Mouse (Mus musculus) activated CD4-positive, CD25-positive, alpha-beta regulatory T cell, adult 4 months (primary cell): ENCODE results near the gene Myo15b. TPM values are rescaled to one million over a fixed set of nuclear protein-coding genes. Genes with fewer than 3 reads are reported as not detected.

Experiments
- ATAC-seq: one replicate; pipeline ENCODE4 v1.8.0; 2017
- polyA plus RNA-seq, 2 experiments: library from polyadenylated mRNA; unstranded; fragments of 100-300 nt; shearing (Covaris generic); gene quantifications; one replicate each; pipeline ENCODE4 v1.2.1; 2017

Gene Myo15b
- polyA plus RNA-seq, 2 experiments from 2014 or later: not detected

GRCm38 (mm10) chr11:115875935-115876334 is 17.7 kb downstream of the Myo15b start:
- no peak for ATAC-seq

- ATAC-seq: no peak
These were observed 18.2 kb downstream of the Myo15b start for GRCm38 (mm10) chr11:115876438-115876837.

GRCm38 (mm10) chr11:115877174-115877755 is 19.1 kb downstream of the Myo15b start:
- ATAC-seq: no peak

GRCm38 (mm10) chr11:115878071-115878470 is 19.9 kb downstream of the Myo15b start:
- no peak for ATAC-seq

- no peak for ATAC-seq
These were observed 22.8 kb downstream of the Myo15b start for GRCm38 (mm10) chr11:115881002-115881401.

GRCm38 (mm10) chr11:115883251-115883650 is 25.0 kb downstream of the Myo15b start:
- ATAC-seq: no peak

- ATAC-seq: no peak
These were observed 26.2 kb downstream of the Myo15b start for GRCm38 (mm10) chr11:115884361-115884760.

- ATAC-seq: no peak
These were observed 27.1 kb downstream of the Myo15b start for GRCm38 (mm10) chr11:115885281-115885680.

GRCm38 (mm10) chr11:115886446-115886845 is 28.2 kb downstream of the Myo15b start:
- no peak for ATAC-seq

GRCm38 (mm10) chr11:115888020-115888419 is 29.8 kb downstream of the Myo15b start:
- no peak for ATAC-seq

GRCm38 (mm10) chr11:115889159-115889558 is 31.0 kb downstream of the Myo15b start:
- ATAC-seq: no peak

GRCm38 (mm10) chr11:115892213-115892612 is 34.0 kb downstream of the Myo15b start:
- ATAC-seq: no peak

GRCm38 (mm10) chr11:115893071-115893470 is 34.9 kb downstream of the Myo15b start:
- ATAC-seq: no peak

GRCm38 (mm10) chr11:115894755-115895520 is 36.7 kb downstream of the Myo15b start:
- no peak for ATAC-seq

- peak; percentile 36 for ATAC-seq
These were observed 40.2 kb downstream of the Myo15b start for GRCm38 (mm10) chr11:115898446-115898845.

- ATAC-seq: no peak
These were observed 40.7 kb downstream of the Myo15b start for GRCm38 (mm10) chr11:115898886-115899285.

GRCm38 (mm10) chr11:115899486-115900266 is 41.5 kb downstream of the Myo15b start, which contains the start of gene Smim5:
TSS of gene Smim5 (plus strand) at chr11:115899966.
- ATAC-seq: no peak

- no peak for ATAC-seq
These were observed 42.5 kb downstream of the Myo15b start for GRCm38 (mm10) chr11:115900561-115901337.

- no peak for ATAC-seq
These were observed 43.3 kb downstream of the Myo15b start for GRCm38 (mm10) chr11:115901338-115902161.

GRCm38 (mm10) chr11:115902177-115902576 is 44.0 kb downstream of the Myo15b start:
- no peak for ATAC-seq

GRCm38 (mm10) chr11:115902831-115903230 is 44.6 kb downstream of the Myo15b start:
- ATAC-seq: no peak
